Mouse (Mus musculus) heart, adult 2 months (tissue): Measurements from ENCODE around the gene Ptdss2. TPM values are rescaled to one million over a fixed set of nuclear protein-coding genes. Genes with fewer than 3 reads are reported as not detected.
A peak's percentile ranks its signal among the peaks of the same experiment; 100 is the strongest.

Source experiments
- DNase-seq, 2 experiments: peaks; one replicate each; pipeline ENCODE4 v3.0.0; 2021
- H3K27ac ChIP-seq: fragments of 200-600 bp; 2 replicates; pipeline ENCODE4 v1.8.1; 2022
- H3K27me3 ChIP-seq: fragments of 200-500 bp; 2 replicates; pipeline ENCODE4 v1.6.1; 2012; ENCODE audit warnings: mild to moderate bottlenecking, low read length, inconsistent platforms, mixed read lengths; ENCODE audit not compliant: control insufficient read depth, insufficient read depth
- H3K36me3 ChIP-seq: fragments of 200-500 bp; 2 replicates; pipeline ENCODE4 v1.6.1; 2012; ENCODE audit warnings: low read length, inconsistent platforms; ENCODE audit not compliant: control insufficient read depth, insufficient read depth
- H3K4me1 ChIP-seq: fragments of 200-500 bp; 2 replicates; pipeline ENCODE4 v1.6.1; 2011; ENCODE audit warnings: low read length; ENCODE audit not compliant: control insufficient read depth, insufficient read depth
- H3K4me3 ChIP-seq: fragments of 200-600 bp; 2 replicates; pipeline ENCODE4 v1.8.1; 2022
- H3K79me2 ChIP-seq: fragments of 200-500 bp; replicated peaks from 2 replicates; pipeline ENCODE4 v1.6.1; 2012; ENCODE audit warnings: mild to moderate bottlenecking, inconsistent platforms, low read length, moderate library complexity, mixed read lengths; ENCODE audit not compliant: control insufficient read depth, insufficient read depth
- H3K9ac ChIP-seq: fragments of 200-500 bp; 2 replicates; pipeline ENCODE4 v1.6.1; 2012; ENCODE audit warnings: low read depth, mild to moderate bottlenecking, control low read depth, inconsistent platforms, low read length, mixed read lengths
- CTCF ChIP-seq: fragments of 200-600 bp; IDR thresholded peaks from 2 replicates; pipeline ENCODE4 v1.8.1; 2022; ENCODE audit warnings: antibody characterized with exemption, mild to moderate bottlenecking, moderate library complexity
- EP300 ChIP-seq: fragments of 200-500 bp; IDR thresholded peaks from 2 replicates; pipeline ENCODE4 v1.6.1; 2011; ENCODE audit warnings: low read depth, low read length, control low read depth; ENCODE audit not compliant: insufficient read depth
- POLR2A ChIP-seq: fragments of 200-500 bp; IDR thresholded peaks from 2 replicates; pipeline ENCODE4 v1.6.1; 2011; ENCODE audit warnings: mild to moderate bottlenecking, low read depth, low read length, control low read depth; ENCODE audit not compliant: insufficient read depth
- WGBS: fragments of 180-500 bp; shearing (Covaris S2); methylation state at CpG from one replicate; pipeline ENCODE4 v1.1.7; 2018; 5-methylcytosine and 5-hydroxymethylcytosine counted together
- intact Hi-C: fragments of 180-260 bp; cut with DNase I; formaldehyde crosslinking; loops from one replicate; pipeline ENCODE4 v1.15.1; 2025
- polyA plus RNA-seq: library from polyadenylated mRNA; depleted of rRNA; stranded (reverse); fragments of >200 nt; gene quantifications from 2 replicates; pipeline ENCODE4 v1.2.3, GENCODE M21; 2012
- total RNA-seq, 2 experiments: library from RNA; stranded (reverse); gene quantifications; 2 replicates each; pipeline ENCODE4 v1.2.3; 2021

Gene Ptdss2
- total and polyA plus RNA-seq, 3 experiments, result 22.4 to 29.7 (median 25.9) TPM

DNA sequence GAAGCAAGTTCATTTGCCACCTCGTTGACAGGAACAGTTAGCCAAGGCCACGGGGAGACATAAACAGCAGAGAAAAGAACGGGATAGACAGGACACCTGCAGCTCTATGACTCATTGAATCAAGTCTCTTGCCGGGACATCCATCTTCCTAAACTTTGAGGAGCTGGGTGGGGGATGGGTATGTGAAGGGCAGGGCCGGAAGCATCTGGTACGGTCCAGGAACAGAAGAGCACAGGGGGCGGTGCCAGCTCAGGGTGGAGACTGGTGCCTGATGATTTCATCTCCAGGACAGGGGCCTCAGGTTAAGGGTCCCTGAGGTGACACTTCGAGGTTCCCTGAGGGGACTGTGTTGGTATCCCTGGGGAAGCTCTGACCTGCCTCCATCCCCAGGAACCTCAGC lies 34.3 kb upstream of the Ptdss2 start:
- H3K9ac ChIP-seq, result no peak overlapping the region
- intact Hi-C loops, result no loop called here
- no peaks in the 10 kb centered on the region for H3K36me3 ChIP-seq
- no peaks in the 10 kb centered on the region for H3K79me2 ChIP-seq
- peaks cover 4% of the 10 kb centered on the region for H3K27me3 ChIP-seq
- peaks cover 3% of the 10 kb centered on the region for H3K4me1 ChIP-seq
- 17% methylated on average over 8 of the region's 8 CpGs for WGBS
- no peak overlapping the region for H3K4me3 ChIP-seq
- no peak for DNase-seq
- TF ChIP-seq CTCF (no peak), POLR2A (no peak), EP300 (no peak)
- H3K27ac ChIP-seq, result no peak overlapping the region

DNA sequence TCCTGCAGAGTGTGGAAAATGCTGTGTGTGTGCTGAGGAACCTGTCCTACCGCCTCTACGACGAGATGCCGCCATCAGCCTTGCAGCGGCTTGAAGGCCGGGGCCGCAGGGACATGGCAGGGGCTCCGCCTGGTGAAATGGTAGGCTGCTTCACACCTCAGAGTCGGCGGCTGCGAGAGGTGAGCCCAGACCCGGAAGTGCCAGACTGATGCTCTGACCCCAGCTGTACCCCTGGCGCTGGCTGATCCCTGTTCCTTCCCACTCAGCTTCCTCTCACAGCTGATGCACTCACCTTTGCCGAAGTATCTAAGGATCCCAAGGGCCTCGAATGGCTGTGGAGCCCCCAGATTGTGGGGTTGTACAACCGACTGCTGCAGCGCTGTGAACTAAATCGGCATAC lies 33.7 kb upstream of the Ptdss2 start:
- Histone ChIP-seq H3K4me1 (peaks cover 3% of the 10 kb centered on the region), H3K4me3 (no peak overlapping the region), H3K27me3 (peaks cover 4% of the 10 kb centered on the region), H3K27ac (no peak overlapping the region), H3K9ac (no peak overlapping the region), H3K36me3 (no peaks in the 10 kb centered on the region), H3K79me2 (no peaks in the 10 kb centered on the region)
- no peak for DNase-seq
- WGBS, result 9% methylated on average over 18 of the region's 18 CpGs
- TF ChIP-seq POLR2A (no peak), EP300 (no peak), CTCF (no peak)
- intact Hi-C loops, result no loop called here

DNA sequence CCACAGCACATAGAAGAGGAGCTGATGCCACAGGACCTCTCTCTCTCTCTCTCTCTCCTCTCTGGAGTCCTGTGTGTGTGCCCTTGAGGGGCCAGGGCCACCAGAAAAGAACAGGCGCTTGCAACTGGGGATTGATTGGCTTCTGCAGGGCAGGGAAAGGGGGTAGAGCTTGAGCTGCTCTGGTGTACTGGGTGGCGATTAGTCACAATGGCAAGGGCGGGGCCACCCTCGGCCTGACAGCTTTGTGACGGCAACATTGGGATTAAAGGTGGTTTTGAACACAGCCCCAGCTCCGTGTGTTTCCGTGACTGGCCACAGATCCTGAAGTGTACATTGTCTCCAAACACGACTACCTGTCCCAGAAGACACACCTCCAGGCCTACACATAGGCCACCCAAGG lies 32.0 kb upstream of the Ptdss2 start:
- TF ChIP-seq POLR2A (no peak), CTCF (no peak), EP300 (no peak)
- peaks cover 4% of the 10 kb centered on the region for H3K27me3 ChIP-seq

DNA sequence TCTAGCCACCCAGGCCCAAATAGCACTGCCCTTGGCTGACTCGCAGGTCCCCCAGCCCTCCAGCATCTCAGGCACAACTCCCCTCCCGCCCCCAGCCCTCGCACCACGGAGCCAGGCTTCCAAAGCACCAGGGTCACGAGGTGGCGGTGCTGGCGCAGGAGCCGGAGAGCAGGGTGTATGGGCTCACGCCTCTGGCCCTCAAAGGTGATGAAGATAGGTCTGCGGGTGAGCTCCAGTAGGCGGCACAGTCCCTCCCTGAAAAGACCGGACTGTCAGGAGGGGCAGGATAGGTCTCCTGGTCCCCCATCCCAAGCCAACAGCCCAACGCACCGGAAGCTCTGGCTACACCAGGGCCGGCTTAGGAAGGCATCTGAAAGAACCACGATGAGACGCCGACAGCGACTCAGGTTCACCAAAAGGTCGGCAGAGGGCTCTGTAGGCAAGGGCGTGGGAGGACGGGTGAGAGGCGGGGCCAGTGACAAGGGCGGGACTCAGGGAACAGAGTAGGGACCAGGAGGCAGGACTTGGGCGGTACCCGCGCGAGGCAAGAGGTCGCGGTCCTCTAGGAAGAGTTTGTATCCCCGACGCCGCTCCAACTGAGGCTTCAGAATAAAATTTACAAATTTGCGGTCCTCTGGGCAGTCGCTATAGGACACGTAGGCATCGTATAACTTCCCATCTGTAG lies 30.0 kb upstream of the Ptdss2 start:
- H3K9ac ChIP-seq, result no peak overlapping the region
- no peaks in the 10 kb centered on the region for H3K36me3 ChIP-seq
- peak overlapping the region; percentile 17; the same call in 1 of the 2 replicates for H3K27ac ChIP-seq
- peak; percentile 58; the same call in 1 of the 2 replicates for TF ChIP-seq EP300
- TF ChIP-seq CTCF, result peak; percentile 79
- TF ChIP-seq POLR2A, result 0 out of 2 replicates have a peak, but pooled peaks have one; percentile 26
- intact Hi-C loops, result loop anchor here (1.0 kb wide), 1 partner anchor 84 kb away; no protein-coding TSS in a partner anchor
- peak overlapping the region; percentile 5; the same call in 1 of the 2 replicates for H3K4me3 ChIP-seq
- 18% methylated on average over 37 of the region's 37 CpGs for WGBS
- H3K79me2 ChIP-seq, result no peaks in the 10 kb centered on the region
- peak; percentile 87 to 89 for DNase-seq
- H3K4me1 ChIP-seq, result peaks cover 10% of the 10 kb centered on the region
- peaks cover 4% of the 10 kb centered on the region for H3K27me3 ChIP-seq

More for the DNA sequence above, 32.0 kb upstream of the Ptdss2 start:
- whole genome bisulfite sequencing, result 69% methylated on average over 8 of the region's 8 CpGs
- Histone ChIP-seq H3K9ac (no peak overlapping the region), H3K27ac (no peak overlapping the region), H3K4me3 (no peak overlapping the region), H3K79me2 (no peaks in the 10 kb centered on the region), H3K36me3 (no peaks in the 10 kb centered on the region), H3K4me1 (peaks cover 6% of the 10 kb centered on the region)
- intact Hi-C loops, result no loop called here
- DNase-seq, result no peak

DNA sequence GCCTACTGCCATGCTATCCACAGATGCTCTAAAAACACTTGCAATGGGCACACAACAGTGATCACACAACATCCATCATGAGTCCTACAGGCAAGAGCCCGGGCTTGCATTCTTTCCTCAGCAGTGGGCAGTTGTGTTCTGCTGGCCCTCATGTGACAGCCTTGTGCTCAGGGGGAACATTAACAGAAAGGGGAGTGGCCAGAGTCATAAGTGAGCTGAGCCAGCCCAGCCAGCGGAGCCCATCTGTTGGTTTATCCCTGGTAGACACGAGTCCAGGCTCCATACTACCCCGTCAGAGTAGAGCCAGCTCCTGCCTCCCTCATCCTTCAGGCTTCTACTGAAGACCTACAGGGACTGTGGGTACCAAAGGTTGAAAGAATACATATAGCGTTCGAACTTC lies 28.2 kb upstream of the Ptdss2 start:
- intact Hi-C loops, result no loop called here
- no peak for DNase-seq
- H3K9ac ChIP-seq, result no peak overlapping the region
- TF ChIP-seq EP300 (no peak), CTCF (no peak), POLR2A (no peak)
- H3K4me3 ChIP-seq, result no peak overlapping the region
- no peak overlapping the region for H3K27ac ChIP-seq
- H3K4me1 ChIP-seq, result peaks cover 10% of the 10 kb centered on the region
- no peaks in the 10 kb centered on the region for H3K79me2 ChIP-seq
- WGBS, result 92% methylated on average over 6 of the region's 6 CpGs
- H3K36me3 ChIP-seq, result no peaks in the 10 kb centered on the region
- no peaks in the 10 kb centered on the region for H3K27me3 ChIP-seq

DNA sequence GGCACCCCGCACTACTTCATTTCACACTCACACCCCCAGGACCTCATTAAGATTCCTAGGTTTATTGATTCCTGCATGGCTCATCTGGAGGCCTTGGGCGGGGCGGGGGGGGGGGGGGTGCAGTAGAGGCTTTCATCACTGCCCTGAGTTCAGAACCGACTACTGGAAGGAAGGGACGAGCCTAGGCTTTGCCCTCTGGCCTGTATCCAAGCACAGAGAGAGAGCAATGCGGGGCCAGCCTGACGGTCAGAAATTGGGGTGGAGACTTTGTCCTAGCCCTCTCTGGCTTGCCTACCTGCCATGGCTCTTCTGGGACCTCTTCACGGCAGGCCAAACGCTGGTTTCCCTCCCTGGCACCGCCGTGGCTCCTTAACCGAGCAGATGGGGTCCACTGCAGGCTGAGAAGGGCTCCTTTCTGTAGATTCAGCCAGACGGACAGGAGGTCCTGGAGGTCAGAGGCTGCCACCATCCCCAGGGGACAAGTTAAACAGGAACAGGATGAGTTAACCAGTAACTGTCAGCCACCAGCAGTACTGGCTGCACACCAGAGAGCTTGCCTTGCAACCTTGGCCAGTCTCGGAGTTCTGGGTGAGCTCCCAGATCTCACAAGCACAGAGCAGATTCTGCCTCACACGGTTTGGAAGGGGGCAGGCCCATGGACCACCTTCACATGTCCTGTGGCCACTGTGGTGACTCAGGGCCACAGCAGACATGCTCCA lies 27.5 kb upstream of the Ptdss2 start:
- 56% methylated on average over 15 of the region's 15 CpGs for WGBS
- Histone ChIP-seq H3K4me1 (peaks cover 10% of the 10 kb centered on the region), H3K36me3 (no peaks in the 10 kb centered on the region), H3K27ac (no peak overlapping the region), H3K79me2 (no peaks in the 10 kb centered on the region), H3K27me3 (no peaks in the 10 kb centered on the region), H3K9ac (no peak overlapping the region), H3K4me3 (no peak overlapping the region)
- TF ChIP-seq POLR2A (no peak), CTCF (no peak), EP300 (no peak)
- no peak for DNase-seq
- intact Hi-C loops, result no loop called here
